Mouse (Mus musculus) heart, adult 11 months (tissue): Measurements from ENCODE around the gene Wdfy3.
"Not testable (repeated sequence)": the region's sequence is repeated elsewhere in the genome, so short reads cannot be mapped to it uniquely, and the experiment has no call there.

Experiments
- DNase-seq: peaks from one replicate; pipeline ENCODE4 v3.0.0; 2022

Gene Wdfy3

DNA sequence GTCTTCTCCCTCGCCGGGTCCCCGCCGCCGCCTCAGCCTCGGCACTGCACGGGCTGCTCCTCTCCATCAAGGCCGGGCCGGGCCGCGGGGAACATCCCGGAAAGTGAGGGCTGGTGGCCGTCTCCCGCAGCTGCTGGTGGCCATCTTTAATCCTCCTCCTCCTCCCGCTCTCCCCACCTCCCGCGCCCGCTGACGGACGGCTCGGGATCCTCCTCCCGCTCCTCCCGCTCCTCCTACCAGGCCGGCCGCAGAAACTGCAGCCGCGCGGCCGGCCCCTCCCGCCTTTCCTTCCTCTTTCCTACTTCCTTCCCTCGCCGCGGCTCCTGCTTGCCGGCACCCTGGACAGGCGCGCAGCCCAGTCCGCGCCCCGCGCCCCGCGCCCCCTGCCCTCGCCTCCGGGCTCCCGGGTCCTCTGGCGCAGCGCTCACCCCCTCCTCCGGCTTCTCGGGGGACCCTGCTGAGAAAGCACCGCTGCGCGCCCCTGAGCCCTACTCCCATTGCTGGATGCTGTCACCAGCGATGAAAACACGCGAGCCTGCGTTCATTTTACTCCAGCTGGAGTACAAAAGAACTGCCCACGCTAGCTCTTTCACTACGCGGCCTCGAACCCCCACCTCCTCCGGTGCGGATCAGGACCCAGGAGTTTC, at the start of gene Wdfy3:
TSS of gene Wdfy3 (minus strand) at position 155 of the 647 bp plus-strand sequence.
- peak; percentile 99 for DNase-seq

DNA sequence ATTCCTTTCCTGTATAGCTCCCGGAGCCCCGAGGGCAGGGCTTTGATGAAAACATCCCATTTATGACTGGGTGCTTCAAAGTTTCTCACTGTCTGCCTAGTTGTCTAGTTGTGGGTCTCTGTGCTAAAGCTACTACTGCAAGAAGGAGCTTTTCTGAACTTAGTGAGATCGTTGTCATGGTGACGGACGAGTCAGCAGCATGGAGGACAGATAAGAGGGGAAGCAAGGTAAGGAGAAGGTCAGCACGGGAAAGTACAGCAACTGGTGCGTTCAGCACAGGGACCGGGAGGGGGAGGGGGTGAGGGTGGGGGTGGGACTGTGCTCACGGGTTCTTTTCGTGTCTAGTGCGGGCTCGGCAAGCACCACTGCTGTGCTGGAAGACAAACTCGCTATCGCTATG, 43.3 kb upstream of the Wdfy3 start:
- DNase-seq = no peak

DNA sequence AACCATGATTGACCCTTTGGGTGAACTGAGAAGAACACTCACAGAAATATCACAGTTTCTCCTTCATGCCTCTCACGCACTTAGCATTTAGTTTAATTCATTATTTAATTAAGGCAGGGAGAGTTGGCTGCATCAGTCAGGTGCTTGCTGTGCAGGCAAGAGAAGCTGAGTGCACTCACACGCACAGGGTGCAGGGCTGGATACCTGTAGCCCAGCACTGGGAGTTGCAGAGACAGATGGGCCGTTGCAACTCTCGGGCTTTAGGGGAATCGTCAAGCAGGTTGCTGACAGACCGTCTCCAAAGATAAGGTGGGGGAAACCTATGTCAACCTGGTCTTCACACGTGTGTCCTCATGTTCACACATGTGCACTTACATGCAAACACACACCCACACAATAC, 42.3 kb upstream of the Wdfy3 start:
- DNase-seq = no peak

DNA sequence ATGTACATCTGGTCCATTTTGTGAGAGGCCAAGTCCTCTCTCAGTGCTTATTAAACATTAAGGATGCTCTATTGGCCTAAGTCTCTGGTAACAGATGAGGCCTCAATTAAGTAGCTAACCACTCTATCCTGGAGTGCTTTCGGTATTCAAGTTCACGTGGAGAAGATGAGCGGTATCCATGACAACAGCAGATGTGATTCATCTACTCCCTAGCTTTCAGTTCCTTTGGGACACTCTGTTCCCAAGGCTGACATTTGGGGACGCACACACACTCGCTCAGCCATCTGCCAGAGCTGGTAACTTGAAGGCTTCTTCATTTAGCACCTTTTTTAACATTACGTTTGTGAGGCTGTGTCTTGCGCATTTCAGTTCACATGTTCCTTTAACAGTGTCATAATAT, 40.3 kb upstream of the Wdfy3 start:
- DNase-seq = no peak

DNA sequence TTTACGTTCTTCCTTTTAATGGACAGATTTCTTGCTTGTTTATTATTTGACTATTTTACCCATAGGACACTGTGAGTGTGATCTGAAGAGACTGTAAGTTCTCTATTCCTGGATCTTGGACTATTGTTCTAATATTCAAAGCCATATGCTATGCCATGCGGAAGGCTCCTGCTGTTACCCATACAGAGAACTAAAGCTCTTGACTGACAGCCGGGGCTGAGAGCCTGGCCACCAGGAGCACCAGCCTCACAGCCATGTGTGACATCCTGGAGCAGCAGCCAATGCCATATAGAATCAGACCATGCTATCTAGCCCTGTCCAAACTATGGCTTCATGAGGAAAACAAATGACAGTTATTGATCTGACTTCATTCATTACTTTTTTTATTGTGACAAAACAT, 36.2 kb upstream of the Wdfy3 start:
- DNase-seq = no peak

DNA sequence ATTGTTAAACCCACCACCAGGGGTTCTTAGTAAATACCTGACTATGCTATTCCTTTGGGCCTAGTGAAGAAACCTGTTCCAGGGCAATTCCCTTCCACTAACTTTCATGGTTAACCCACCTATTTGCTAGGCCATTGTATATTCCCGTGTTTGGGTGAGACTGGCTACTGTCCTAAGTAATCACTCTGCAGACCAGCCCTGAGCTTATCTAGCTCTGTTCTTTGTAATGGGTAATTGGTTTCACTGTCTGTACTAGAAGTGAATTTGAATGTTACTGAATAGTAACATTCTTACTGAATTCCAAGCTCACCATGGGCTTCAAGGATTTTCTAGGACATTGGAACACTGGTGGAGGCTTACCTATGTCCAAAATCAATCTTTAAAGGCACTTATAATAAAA, 32.1 kb upstream of the Wdfy3 start:
- not testable (repeated sequence) for DNase-seq

DNA sequence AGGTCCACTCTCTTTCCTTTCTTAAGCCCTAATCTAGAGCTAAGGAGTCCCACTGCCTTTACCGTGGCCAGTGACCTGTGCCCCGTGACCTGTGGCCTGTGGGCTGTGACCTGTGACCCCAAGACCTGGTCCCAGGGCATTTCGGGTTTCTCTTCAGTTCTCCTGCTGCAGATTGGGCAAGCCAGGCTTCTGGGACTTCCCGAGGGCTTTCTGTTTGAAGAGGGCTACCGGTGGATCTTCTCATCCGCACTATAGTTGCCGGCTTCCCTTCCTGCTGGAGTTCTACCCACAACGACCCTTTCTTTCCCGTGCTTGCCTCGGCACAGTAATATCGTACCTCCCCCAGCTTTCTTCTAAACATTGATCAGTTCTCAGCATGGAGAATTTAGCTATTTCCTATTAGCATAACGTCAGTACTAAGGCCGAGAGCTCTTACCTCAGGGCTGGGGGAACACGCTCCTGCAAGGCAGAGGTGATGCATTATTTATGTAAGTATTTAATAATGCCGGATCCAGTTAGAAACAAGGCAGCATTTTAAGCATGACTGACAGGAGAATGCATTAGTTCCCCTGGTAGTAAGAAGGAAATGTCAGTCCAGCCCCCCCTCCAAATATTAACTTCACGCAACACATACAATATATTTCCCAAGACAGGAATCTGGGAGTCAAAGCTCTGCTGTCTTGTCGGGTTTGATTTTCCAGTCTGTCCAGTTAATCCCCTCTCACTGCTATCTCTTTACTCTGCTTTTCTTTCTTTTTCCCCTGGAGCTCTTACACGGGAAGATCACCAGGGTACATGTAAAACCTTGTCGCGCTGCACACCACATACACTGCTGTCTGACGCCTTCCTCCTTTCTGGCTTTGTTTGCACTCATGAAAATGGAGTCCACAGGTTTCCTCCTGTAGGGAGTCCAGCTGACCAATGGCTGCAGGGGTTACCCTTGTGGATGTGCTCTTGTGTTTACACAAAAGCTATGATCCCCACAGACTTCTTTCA, 30.8 kb upstream of the Wdfy3 start:
- peak; percentile 89 for DNase-seq

DNA sequence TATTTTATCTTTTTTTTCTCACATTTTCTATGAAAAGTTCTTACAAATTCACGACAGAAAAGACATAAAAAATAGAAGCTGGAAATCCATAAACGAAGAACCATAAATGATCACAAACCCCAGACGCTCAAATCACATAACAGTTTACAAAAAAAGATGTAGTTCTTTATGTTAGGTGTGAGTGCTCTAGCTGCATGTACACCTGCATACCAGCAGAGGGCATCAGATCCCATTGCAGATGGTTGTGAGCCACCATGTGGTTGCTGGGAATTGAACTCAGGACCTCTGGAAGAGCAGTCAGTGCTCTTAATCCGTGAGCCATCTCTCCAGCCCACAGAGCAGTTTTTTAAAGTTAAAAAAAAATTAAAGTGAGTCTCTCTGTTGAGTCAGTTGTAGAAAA, 25.9 kb upstream of the Wdfy3 start:
- peak; percentile 18 for DNase-seq

DNA sequence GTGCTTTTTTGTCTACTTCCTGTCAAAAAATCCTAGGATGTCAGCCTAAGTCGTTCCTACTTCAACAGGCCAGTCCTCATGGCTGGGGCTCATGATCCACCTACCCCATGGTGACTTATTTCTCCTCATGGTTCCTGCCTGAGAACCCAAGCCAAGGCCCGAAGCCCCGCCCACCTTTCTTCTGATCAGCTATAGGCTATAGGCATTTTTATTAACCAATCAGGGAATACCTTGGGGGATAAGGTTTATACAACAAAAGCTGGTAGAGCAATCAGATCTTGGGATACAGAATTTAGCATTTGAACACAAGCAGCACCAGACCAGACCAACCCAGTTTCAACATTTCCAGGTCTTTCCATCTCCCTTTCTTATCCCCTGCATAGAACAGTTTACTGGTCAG, 21.0 kb upstream of the Wdfy3 start:
- peak; percentile 55 for DNase-seq

DNA sequence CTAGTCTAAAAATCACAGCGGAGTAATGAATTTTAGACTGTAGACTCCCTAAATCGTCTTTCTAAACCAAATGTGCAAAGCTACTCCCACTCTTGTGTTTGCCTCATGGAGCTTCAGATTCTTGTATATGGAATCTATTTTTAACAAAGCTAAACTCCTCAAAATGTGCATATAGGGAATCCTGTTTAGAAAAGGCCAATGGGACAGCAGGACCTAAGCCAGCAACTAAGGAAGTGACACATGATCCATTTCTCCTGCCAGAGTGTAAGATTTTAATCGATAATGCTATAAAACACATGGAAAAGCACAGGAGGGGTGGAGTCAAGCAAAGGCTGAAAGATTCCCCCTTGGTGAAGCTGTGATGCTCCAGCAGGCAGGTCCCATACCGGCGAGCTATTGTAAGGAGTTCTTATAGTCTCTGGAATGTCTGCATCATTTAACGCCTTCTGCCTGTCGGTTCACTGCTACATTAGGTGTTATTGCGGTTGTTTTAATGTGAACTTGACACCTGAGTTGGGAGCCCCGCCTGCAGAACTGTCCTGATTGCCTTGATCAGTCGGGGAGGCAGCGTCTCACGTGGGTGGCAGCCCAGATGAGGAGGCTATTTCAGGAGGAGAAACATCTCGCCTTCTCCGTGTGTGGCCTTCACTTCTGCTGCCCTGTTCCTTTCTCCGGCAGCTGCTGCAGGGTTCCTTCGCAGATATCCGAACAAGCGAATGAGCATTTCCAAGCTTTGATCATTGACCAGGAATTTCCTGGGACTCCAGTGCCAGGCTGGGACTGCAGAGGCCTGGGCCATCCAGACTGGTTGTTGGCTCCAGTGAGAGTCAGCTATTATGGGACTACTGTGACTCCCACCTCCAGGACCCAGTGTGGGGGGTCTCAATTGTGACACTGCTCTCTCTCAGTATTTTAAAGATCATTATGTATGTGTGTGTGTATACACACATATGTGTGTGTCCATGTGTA, 15.3 kb upstream of the Wdfy3 start:
- peak; percentile 67 for DNase-seq

DNA sequence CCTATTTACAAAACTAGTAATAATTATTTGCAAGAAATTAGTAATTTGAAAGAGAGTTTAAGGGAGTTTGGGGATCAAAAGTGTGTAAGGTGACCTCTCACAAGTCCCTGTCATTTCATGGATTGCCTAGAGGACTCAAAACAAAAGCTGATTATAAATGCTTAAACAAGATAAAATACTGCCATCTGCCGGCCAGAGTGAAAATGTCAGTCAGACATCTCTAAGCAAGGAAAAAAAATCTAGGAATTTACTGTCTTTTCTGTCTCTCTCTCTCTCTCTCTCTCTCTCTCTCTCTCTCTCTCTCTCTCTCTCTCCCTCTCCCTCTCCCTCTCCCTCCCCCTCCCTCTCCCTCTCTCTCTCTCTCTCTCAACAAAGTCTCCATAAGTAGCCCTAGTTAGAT, 4.4 kb upstream of the Wdfy3 start:
- DNase-seq = peak; percentile 67

DNA sequence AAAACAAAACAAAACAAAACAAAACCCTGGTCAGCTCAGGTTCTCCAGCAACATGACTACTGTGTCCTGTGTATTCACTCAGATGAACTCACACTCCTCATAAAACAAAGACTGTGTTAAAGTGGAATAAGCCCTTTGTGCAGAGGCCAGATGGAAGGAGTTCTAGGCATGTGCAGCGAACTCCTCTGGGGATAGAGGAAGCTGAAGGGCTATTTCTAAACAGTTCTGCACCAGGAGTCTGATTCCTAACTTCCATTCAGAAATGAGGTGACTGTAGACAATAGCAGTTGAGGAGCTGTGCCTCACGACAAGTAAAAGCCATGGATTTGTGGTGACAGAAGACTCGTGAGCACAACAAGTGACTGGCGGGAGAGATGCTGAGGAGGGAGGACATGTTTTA, 2.3 kb upstream of the Wdfy3 start:
- peak; percentile 72 for DNase-seq

DNA sequence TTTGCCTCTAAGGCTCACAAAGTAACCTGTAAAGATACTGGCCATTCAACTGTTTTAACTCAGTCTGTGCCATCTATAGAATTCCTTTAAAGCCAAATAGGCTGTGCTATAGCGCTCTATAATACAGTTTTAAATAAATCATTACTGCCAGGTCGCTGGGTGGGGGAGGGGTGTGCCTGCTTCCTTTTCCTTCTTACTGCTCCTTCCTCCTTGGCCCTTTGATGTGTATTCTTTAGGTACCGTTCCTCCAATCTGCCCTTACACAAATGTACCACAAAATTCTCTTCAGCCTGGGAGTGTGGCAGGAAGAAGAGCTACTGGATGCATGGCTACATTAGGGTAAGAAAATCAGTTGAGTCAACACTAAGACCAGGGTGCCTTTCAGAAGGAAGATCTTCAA, 1.5 kb upstream of the Wdfy3 start:
- peak; percentile 81 for DNase-seq

DNA sequence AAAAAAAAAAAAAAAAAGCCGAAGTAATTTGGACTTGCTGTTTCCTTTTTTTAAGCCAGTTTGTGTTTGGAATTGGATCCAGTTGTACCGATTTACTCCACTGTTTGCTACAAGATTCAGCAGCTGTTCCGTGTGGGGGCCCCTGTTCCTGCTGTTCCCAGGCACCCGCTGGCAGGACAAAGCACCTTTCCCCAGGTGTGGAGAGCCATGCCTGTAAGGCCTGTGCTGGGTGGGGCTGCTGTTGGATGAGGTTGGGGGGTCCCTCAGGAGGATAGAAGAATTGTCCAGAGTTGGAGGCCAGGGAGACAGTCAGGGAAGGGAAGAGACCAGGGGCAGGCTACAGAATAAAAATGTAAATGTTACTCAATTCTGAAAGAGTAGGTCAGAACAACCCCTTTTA, 1.1 kb upstream of the Wdfy3 start:
- DNase-seq = peak; percentile 94

DNA sequence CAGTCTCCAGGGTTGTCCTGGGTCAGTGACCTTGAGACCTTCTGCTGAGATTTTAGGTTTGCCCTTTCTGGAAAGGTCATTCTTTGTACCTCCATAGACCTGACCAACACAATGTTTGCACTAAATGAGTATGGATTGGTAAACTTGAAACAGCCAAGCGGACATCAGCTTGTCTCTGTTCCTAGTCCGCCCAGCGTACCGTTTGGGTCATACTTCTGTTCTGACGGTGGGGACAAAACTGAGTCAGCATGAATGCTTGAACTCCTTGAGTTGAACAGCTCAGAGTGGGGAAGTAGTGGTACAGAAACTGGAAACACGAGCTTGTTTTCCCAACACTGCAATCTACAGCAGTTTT, 670 bp upstream of the Wdfy3 start:
- peak; percentile 97 for DNase-seq

DNA sequence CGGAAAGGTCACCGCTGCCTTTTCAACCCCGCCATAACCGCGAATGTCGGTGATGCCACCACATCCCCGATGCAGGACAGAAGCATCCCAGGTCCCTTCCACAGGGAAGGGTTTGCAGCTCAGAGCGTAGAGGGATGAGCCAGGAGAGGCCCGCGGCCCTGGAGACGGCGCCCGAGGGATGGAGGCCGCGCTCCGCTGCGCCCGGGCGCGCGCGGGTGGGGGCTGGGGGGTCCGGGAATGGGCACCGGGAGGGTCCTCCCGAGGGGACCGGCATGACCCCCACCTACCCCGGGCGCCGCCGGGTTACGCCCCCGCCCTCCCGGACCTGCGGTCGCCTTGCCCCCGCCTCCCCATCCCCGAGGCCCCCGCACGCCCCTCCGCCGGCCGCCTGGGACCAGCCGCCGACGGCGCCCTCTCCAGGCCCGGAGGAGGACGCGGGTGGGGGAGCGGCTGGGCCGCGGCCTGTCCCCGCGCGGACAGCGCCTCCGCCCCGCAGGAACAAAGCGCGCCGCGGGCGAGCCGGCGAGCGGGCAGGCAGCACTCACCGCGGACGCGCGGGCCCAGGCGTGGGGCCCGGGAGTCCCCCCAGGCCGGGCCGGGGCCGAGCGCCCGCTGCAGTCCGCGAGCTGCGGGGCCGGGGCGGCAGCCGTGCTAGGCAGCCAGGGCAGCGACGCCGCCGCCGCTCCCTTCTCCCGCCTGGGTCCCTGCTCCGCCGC, 512 bp downstream of the Wdfy3 start:
- DNase-seq = peak; percentile 96

DNA sequence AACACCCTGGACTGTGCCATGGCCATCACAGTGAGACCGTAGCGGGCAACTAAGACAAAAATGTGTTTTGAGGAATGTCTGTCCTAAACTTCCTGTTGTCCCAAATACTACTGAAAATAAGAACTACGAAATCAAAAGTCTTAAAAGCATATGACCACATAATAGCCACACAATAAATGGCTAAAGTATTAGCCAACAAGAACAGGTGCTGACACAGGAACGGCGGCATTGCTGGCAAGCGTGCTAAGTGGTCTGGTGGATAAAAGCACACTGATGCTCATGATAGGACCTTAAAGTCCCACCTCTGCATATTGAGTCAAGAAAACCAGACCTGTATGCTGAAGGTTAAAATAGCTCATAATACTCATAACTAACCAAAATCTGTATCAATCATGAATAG, 3.3 kb downstream of the Wdfy3 start:
- DNase-seq = peak; percentile 53

DNA sequence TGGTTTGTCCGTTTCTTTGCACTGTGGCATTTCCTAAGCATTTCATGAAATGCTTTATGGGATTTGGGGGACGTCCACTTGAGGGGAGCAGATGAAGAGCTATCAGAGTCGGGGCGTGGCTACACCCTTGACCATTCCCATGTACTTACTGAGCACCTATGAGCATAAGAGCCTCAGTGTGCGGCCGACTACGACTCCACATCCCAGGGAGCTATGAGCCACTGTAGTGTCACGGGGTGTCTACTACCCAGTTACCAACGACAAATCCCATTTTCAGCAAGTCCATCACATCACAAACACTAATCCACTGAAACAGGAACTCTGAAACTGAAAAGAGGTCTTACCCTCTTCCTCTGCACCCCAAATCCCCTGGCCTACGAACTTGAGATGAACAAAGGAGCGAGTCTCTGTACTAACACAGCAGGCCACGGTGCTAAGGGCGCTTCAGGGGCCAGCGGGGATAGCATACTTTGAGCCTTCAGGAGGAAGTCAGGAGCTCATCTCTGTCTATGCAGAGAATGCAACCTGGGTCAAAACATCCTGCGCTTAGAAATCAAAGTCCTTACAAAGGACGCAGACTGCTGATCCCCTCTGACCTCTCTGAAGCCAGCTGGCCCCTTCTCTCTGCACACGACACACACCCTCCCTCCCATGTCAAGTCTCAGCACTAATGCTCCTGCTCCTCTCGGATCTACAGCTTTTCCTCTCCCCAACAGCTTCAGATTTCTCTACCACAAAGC, 6.5 kb downstream of the Wdfy3 start:
- peak; percentile 89 for DNase-seq

DNA sequence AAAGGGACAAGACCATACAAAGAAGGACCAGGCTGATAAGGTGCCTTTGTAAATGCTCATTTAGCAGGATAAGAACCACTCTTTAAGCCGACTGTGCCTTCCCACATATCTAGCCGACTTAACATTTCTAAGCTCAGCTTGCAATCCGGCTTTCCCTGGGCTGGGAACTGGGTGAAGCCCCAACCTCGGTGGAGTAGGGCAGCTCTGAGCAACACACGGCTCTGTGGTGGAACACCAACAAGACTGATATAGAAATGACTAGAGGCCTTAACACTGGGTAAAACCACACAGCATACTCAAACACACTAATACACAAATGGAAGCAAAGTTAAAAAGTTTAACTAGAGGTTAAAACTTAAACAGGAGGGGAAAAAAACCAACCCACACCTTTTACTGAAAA, 7.9 kb downstream of the Wdfy3 start:
- DNase-seq = peak; percentile 59

DNA sequence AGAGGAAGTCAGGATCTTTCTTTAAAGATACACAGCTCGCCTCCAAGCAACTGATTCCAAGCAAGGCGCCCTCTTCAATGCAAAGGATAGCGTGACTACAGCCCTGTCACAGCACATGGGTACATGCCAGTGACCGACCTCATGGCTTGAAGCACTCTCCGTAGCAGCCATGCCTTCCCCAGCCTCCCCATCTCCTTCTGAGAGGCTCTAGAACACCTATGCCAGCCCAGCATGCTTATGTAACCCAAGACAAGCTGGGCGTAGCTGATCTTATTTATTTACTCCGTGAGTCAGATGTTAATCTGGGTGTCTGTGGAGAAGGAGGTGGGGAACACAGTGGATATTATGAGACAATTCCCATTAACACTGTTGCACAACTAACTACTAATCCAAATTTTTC, 13.8 kb downstream of the Wdfy3 start:
- DNase-seq = peak; percentile 92

DNA sequence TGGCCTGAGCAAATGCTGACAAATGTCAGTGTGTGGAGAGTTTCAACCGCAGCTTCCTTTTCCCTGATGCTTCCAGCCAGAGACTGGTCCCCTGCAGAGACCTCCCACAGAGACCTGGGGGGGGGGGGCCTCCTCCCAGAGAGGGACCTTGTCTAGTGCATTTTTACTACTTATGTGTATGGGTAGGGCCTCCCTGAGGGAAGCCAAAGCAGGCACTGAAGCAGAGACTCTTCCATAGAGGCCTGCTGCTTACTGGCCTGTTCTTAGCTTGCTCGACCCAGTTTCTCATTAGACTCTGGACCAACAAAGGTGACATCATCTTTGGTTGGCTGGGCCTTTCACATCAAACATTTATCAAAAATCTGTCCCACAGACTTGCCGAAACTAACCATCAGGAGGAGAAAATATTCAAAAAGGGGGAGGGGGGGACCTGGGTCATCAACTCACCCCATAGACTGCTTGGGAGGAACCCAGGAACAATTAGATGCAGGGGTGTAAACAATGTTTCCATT, 14.5 kb downstream of the Wdfy3 start:
- peak; percentile 95 for DNase-seq
